Comparison of ENCODE assay signal across 11 mouse cellular contexts in genomic region chr4:66261276-66261675, GRCm38 (mm10).
"Had no signal": no experiment of that assay in that cellular context is flagged by ENCODE, and none has a peak within 500 bp of the region (broad histone marks: within the 10 kb centered on the region; RNA-seq: fewer than 3 reads in every experiment).

No protein-coding gene starts in this region.

- H3K36me3 ChIP-seq: limb, embryonic 13.5 days; midbrain, embryonic 13.5 days; stomach, embryonic 15.5 days had no signal

- H3K4me1 ChIP-seq: limb, embryonic 13.5 days; midbrain, embryonic 13.5 days; stomach, embryonic 15.5 days had no signal

- H3K27me3 ChIP-seq: limb, embryonic 13.5 days; midbrain, embryonic 13.5 days; stomach, embryonic 15.5 days had no signal

- H3K4me3 ChIP-seq: limb, embryonic 13.5 days; midbrain, embryonic 13.5 days; stomach, embryonic 15.5 days had no signal

- H3K27ac ChIP-seq: kidney, postnatal 0 days; limb, embryonic 13.5 days; liver, embryonic 14.5 days; midbrain, embryonic 13.5 days; stomach, embryonic 15.5 days had no signal

- DNase-seq: kidney, adult 9 months; kidney, postnatal 36 days; left cerebral cortex, postnatal 4 days; lung, adult 18-20 months; thymus, adult 2 months; thymus, postnatal 25 days had no signal

- H3K9ac ChIP-seq: limb, embryonic 13.5 days; liver, embryonic 14.5 days; midbrain, embryonic 13.5 days; stomach, embryonic 15.5 days had no signal

- H3K9me3 ChIP-seq: limb, embryonic 13.5 days; midbrain, embryonic 13.5 days; stomach, embryonic 15.5 days had no signal

- H3K4me2 ChIP-seq: limb, embryonic 13.5 days; midbrain, embryonic 13.5 days; stomach, embryonic 15.5 days had no signal

- ATAC-seq: midbrain, embryonic 13.5 days had no signal
